Mouse (Mus musculus) right cerebral cortex, postnatal 14 days (tissue): ENCODE measurements at regions not wholly inside any gene's neighbourhood (a gene's known extent, or its start where the extent isn't known, plus 50 kb on each side); places are given as distances from the start of the nearest gene placed in this dataset.

Experiments used
- DNase-seq: peaks from one replicate; pipeline ENCODE4 v3.0.0; 2022

- no peak for DNase-seq
These were observed 651.7 kb upstream of the Lmcd1 start for GRCm38 (mm10) chr6:111621684-111622480.

- DNase-seq: no peak
These were observed 650.9 kb upstream of the Lmcd1 start for GRCm38 (mm10) chr6:111622481-111623139.

DNA sequence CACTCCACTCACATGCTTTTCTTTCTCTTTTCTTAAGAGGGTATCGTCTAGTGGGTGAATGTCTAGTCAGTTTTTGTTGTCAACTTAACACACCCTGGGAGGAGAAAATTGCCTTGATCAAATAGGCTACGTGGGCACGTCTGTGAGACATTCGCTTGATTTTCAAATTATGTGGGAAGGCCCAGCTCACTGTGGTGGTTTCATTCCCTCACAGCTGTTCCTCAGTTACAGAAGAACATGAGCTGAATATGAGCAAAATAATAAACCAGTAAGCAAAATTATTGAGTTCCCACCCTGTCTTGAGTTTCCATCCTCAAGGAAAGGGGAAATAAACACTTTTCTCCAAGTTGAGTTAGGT is 650.4 kb upstream of the Lmcd1 start:
- no peak for DNase-seq

DNA sequence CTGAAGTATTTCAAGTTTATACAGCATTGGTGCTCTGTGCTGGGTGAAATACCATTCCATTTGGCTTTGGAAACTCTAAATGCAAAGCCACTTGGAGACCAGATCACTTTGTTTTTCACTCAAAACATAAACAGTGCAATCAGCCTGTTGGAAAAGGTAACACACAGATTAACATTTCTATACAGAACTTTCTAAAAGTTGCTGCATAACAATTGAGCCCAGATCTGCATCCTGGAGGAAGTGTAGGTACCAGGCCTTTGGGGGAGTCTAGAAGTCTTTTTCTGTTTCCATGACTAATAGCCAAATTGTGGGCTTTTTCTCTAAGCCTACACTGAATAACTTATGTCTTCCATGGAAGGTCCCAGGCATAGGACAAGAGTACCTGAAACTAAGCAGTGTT is 648.1 kb upstream of the Lmcd1 start:
- no peak for DNase-seq

DNA sequence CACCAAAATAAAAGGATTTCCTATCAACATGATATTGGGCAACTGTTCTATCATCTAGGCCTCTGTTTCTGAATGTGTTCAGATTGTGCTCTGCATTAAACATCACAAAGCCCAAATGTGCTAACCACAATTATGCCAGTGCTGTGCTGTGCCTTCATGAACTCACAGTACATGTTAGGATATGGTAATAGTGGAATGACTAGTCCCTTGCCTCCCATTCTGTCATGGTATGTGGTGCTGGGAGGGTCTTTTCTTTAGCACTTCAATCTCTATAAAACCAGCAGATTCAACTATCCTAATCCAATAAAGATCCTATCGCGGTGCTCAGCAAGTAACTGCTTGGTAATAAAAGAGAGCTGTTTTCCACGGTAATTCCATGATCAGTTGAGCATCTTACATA is 620.8 kb upstream of the Lmcd1 start:
- no peak for DNase-seq

DNA sequence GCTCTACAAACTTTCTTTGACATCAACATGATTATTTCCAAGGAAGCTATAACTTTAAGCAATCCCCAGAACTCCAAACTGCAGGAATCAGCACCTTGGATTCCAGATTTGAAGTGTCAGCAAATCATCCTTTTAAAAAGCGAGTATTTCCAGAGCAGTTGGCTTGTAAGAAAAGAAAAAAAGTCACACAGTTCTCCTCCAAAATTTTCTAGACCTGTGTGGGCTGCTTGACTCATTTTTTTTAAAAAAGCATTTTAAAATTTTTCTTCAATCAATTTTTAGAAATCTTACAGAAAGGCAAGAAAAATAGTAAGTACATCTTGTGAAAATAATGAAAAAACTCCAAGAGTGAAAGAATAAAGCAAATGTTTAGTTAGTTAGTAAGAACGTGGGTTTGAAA is 613.6 kb upstream of the Lmcd1 start:
- DNase-seq: no peak

GRCm38 (mm10) chr6:111664603-111665002 is 609.0 kb upstream of the Lmcd1 start:
- DNase-seq: no peak

GRCm38 (mm10) chr6:111684911-111685310 is 588.6 kb upstream of the Lmcd1 start:
- DNase-seq: no peak

DNA sequence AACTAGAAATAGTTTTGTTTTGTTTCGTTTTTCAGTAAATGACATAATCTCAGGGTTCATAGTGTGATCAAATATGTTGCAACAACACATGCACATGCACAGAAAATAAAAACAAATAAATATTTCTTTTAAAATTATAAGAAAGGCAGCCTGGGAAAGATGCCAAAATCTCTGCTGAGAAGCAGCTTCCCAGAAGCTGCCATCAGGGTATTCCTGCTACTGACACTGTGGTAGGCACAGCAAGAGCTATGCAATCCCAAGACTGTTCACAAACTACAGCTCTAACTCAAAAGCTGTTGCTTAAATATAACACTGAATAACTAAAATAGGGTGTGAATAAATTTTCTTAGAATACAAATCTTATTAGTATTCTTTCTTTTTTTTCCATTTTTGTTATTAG is 570.7 kb upstream of the Lmcd1 start:
- DNase-seq: no peak

GRCm38 (mm10) chr6:111708277-111708676 is 565.3 kb upstream of the Lmcd1 start:
- DNase-seq: no peak

DNA sequence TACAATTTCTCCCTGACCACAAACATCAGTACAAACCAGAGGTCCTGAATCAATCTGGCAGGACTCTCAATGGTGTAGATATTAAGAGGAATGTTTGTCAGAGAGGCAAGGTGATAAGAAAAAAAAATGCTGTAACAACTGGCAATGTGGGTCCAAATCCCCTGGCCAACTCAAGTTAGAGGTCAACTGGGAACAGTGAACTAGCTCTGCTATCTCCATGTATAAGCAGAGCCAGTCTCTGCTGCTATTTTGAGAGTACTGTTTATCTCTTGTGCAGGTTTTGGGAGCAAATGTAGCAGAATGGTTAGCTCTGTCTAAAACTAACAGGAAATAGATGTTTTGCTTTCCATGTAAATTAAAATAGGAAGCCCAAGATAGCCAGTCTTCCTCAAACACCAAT is 547.6 kb upstream of the Lmcd1 start:
- DNase-seq: no peak

GRCm38 (mm10) chr6:111730381-111730780 is 543.2 kb upstream of the Lmcd1 start:
- no peak for DNase-seq

DNA sequence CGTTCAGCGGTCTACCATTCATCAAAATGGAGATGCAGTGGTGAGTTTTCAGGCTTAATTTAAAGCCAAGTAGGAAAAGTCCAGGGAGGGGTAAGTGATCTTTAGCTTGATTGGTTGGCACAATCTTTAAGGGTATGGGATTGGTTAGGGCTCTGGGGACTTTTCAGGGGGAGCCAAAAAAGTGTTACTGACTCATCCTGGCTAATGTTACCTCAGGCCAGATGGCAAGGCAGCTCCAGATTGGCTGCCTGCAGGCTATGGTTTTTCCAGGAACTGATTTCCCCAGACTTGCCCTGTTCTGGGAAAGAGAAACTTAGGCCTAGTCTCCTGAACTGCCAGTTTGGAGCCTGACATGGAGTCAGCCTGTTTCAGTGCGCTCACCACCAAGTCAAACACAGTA is 539.6 kb upstream of the Lmcd1 start:
- no peak for DNase-seq

GRCm38 (mm10) chr6:111738983-111739382 is 534.6 kb upstream of the Lmcd1 start:
- DNase-seq: peak; percentile 5

DNA sequence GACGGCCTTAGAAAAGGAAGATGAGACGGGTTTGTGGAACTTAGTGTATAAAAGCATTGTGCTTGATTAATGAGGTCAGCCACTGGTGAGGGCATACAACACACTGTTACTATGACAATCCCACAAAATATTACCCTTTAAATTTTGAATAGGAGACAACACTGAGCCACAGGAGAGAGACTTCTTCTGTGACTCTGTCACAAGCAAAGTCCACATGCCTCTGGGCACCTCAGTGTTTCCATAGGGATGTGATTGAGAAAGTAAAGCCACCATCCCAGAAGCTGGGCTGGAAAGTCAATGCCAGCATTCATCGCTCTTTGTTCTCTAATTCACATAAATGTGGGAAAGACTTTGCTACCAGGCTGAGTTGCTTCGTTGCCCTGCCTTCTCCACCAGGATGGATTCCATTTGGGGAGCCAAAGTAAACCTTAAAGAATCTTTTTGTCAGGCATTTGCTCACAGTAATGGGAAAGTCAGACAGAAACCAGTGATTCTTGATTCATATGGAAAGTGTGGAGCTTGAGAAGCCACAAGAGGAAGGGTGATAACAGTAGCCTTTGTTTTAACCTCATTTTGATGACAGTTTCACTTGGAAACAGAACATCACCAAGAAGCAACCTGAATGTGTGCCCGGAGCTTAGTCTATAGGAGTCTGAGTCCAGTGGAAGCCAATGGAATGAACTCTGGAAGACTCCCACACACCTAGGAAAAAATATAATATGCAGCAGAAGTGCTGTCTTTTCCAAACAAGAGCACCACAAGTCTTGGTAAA is 491.7 kb upstream of the Lmcd1 start:
- no peak for DNase-seq

DNA sequence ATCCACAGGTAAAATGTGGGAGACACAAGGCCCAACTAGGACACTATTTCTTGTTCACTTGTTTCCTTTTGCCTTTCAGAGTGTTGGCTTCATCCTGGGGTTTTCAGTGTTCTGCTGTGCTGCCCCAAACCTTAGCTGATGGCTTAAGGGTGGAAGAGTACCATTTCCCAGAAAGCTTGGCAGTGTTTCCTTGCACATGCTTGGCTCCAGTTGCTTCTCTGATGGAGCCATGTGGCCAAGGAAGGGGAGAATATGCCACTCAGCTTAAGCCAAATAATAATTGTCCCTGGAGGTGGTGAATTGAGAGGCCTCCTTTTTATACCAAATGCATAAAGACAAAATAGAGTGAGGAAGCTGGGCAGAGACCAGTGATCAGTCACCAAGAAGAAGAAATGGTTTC is 464.9 kb upstream of the Lmcd1 start:
- no peak for DNase-seq

- no peak for DNase-seq
These were observed 459.5 kb upstream of the Lmcd1 start for GRCm38 (mm10) chr6:111813982-111814603.

DNA sequence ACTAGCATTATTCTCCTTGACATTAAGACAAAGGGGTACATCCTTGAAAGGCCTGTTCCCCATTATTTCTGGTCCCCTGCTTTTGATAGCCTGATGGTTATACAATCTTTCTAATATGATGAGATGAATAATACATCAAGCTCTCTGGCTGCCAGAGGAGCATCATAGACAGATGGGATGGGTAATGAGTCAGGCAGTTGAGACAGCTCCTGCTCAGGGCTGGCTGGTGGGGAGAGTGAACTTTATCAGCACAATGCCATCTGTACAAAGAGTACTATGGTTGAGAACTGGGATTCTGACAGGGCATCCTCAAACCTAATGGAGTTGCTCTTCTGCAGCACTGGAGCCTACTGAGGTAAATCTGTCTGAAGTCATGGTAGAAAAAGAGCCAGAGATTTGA is 458.4 kb upstream of the Lmcd1 start:
- no peak for DNase-seq

DNA sequence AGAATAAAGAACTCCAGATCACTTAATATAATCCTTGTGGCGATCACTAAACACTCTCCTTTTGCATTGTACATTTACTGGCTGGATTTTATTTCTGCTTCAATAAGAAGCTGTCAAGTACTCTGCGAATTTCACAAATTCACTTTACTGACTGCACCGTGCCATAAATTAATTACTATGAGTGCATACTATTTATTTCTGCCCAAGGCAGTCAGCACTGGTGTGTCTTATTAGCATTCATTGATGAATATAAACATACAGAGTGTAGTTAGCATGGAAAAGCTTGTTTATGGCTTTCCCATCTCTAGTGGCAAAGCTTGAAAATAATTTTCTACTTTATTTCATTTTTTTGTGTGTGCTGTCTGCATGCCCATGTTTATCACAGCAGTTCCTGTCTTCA is 453.3 kb upstream of the Lmcd1 start:
- no peak for DNase-seq

DNA sequence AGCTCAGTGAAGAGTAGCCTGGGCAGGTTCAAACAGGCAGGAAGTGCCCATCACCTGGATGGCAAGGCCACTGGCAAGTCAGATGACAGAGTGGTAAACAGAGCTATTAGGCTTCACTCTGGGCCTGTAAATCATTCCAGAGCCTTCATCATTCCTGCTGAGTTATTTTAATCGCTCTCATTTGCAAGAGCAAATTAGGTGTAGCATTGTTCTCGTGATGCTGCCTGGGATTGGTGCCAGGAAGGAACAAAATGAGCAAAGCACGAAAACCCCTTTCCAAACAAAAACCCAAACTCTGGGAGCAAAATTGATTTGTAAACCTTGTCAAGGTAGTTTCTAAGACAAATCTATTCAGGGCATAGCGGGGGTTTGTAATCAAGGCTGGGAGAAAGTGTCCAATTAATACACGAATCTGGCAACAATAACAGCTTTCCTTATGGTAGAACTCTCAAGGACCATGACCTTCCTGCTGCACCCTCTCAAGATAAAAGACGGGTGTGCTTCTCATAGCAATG is 429.2 kb upstream of the Lmcd1 start:
- DNase-seq: peak; percentile 3

GRCm38 (mm10) chr6:111866101-111866598 is 407.4 kb upstream of the Lmcd1 start:
- peak; percentile 2 for DNase-seq

GRCm38 (mm10) chr6:111882557-111882956 is 391.0 kb upstream of the Lmcd1 start:
- no peak for DNase-seq

- DNase-seq: no peak
These were observed 389.6 kb upstream of the Lmcd1 start for GRCm38 (mm10) chr6:111883946-111884345.
